In genomic region chr14:103778533-103779151, GRCm38 (mm10) we compare ENCODE assay signal across 7 mouse cellular contexts.
DNase-seq lines count a peak whose midpoint lies in the region; ATAC-seq and TF ChIP-seq lines count a peak whose summit lies in the region.

No protein-coding gene starts in this region.

- peak in 1 of 2 experiments; percentile 36 for DNase-seq in layer of hippocampus, adult 2 months (ENCODE audit: low spot score in 2 of 2)
- DNase-seq in layer of hippocampus, adult 9-10 months (ENCODE audit: low spot score) = no peak
- no peak for DNase-seq in forebrain, embryonic 11.5 days (ENCODE audit: low spot score)
- no peak for DNase-seq in right cerebral cortex, adult 18-20 months

- H3K4me2 ChIP-seq in forebrain, embryonic 11.5 days (ENCODE audit: low read depth, low read length, severe bottlenecking) = peak overlapping the region; percentile 45; the same call in 1 of the 2 replicates
- peak overlapping the region; percentile 57 for H3K4me2 ChIP-seq in kidney, embryonic 16.5 days (replicated peaks; ENCODE audit: low read depth, low read length)
- peak overlapping the region; percentile 66 for H3K4me2 ChIP-seq in midbrain, embryonic 16.5 days (ENCODE audit: low read length)

- H3K4me1 ChIP-seq in forebrain, embryonic 11.5 days (replicated peaks; ENCODE audit: control insufficient read depth, insufficient read depth, low read length) = peaks cover 6% of the 10 kb centered on the region; the same call in 1 of the 2 replicates
- H3K4me1 ChIP-seq in kidney, embryonic 16.5 days (ENCODE audit: insufficient read depth, low read length) = peaks cover 19% of the 10 kb centered on the region
- H3K4me1 ChIP-seq in midbrain, embryonic 16.5 days (ENCODE audit: control insufficient read depth, insufficient read depth, low read length) = peaks cover 18% of the 10 kb centered on the region

- H3K4me3 ChIP-seq in layer of hippocampus, adult 2 months = peak overlapping the region; percentile 34
- peak overlapping the region; percentile 3; the same call in 1 of the 2 replicates for H3K4me3 ChIP-seq in forebrain, embryonic 11.5 days (ENCODE audit: low read depth, low read length)
- H3K4me3 ChIP-seq in kidney, embryonic 16.5 days (ENCODE audit: low read length) = peak overlapping the region; percentile 37; the same call in 1 of the 2 replicates
- H3K4me3 ChIP-seq in midbrain, embryonic 16.5 days (ENCODE audit: low read depth, low read length) = peak overlapping the region; percentile 31

- peak overlapping the region; percentile 57; the same call in 1 of the 2 replicates for H3K9ac ChIP-seq in forebrain, embryonic 11.5 days (ENCODE audit: low read length)
- peak overlapping the region; percentile 39 for H3K9ac ChIP-seq in kidney, embryonic 16.5 days (replicated peaks; ENCODE audit: low read length)
- peak overlapping the region; percentile 47; the same call in 1 of the 2 replicates for H3K9ac ChIP-seq in midbrain, embryonic 16.5 days (ENCODE audit: low read depth, low read length)

- 8% methylated on average over 13 of the region's 13 CpGs for WGBS in forebrain, embryonic 11.5 days
- 47% methylated on average over 13 of the region's 13 CpGs for WGBS in kidney, embryonic 16.5 days
- 8% methylated on average over 13 of the region's 13 CpGs for WGBS in midbrain, embryonic 16.5 days

- TF ChIP-seq CTCF in layer of hippocampus, adult 2 months (conservative IDR thresholded peaks at IDR 0.05) = no peak

- no peaks in the 10 kb centered on the region for H3K36me3 ChIP-seq in forebrain, embryonic 11.5 days (ENCODE audit: control insufficient read depth, insufficient read depth, low read length)
- H3K36me3 ChIP-seq in kidney, embryonic 16.5 days (ENCODE audit: insufficient read depth, low read length) = no peaks in the 10 kb centered on the region
- H3K36me3 ChIP-seq in midbrain, embryonic 16.5 days (ENCODE audit: control insufficient read depth, insufficient read depth, low read length) = no peaks in the 10 kb centered on the region

- ATAC-seq in forebrain, embryonic 11.5 days (replicated peaks; ENCODE audit: low FRiP score) = peak; percentile 71
- ATAC-seq in kidney, embryonic 16.5 days (ENCODE audit: low FRiP score, low TSS enrichment) = peak; percentile 44; the same call in 1 of the 2 replicates
- peak; percentile 85 for ATAC-seq in midbrain, embryonic 16.5 days
- no peak for ATAC-seq in inflammation-experienced regulatory T-cells, adult 6 months

- H3K27ac ChIP-seq in layer of hippocampus, adult 2 months = peak overlapping the region; percentile 80
- peak overlapping the region; percentile 89 for H3K27ac ChIP-seq in forebrain, embryonic 11.5 days (ENCODE audit: low read depth, low read length)
- H3K27ac ChIP-seq in kidney, embryonic 16.5 days (ENCODE audit: low read length) = peak overlapping the region; percentile 50; the same call in 1 of the 2 replicates
- H3K27ac ChIP-seq in midbrain, embryonic 16.5 days (ENCODE audit: low read length) = peak overlapping the region; percentile 76

- no peaks in the 10 kb centered on the region for H3K27me3 ChIP-seq in forebrain, embryonic 11.5 days (ENCODE audit: control insufficient read depth, insufficient read depth, low read length)
- H3K27me3 ChIP-seq in kidney, embryonic 16.5 days (ENCODE audit: insufficient read depth, low read length) = no peaks in the 10 kb centered on the region
- no peaks in the 10 kb centered on the region for H3K27me3 ChIP-seq in midbrain, embryonic 16.5 days (ENCODE audit: control insufficient read depth, insufficient read depth, low read depth, low read length)

- no peaks in the 10 kb centered on the region for H3K9me3 ChIP-seq in forebrain, embryonic 11.5 days (ENCODE audit: control insufficient read depth, low read length)
- no peaks in the 10 kb centered on the region for H3K9me3 ChIP-seq in kidney, embryonic 16.5 days (ENCODE audit: low read length)
- H3K9me3 ChIP-seq in midbrain, embryonic 16.5 days (replicated peaks; ENCODE audit: control insufficient read depth, low read length, poor library complexity, severe bottlenecking) = no peaks in the 10 kb centered on the region
